In genomic region chr13:73885656-73886055, GRCm38 (mm10) we compare ENCODE assay signal across 16 mouse cellular contexts. TPM values are rescaled to one million over a fixed set of nuclear protein-coding genes. Genes with fewer than 3 reads are reported as not detected.
DNase-seq lines count a peak whose midpoint lies in the region; ATAC-seq lines count a peak whose summit lies in the region.
"Had no signal": no experiment of that assay in that cellular context is flagged by ENCODE, and none has a peak within 500 bp of the region (broad histone marks: within the 10 kb centered on the region; RNA-seq: fewer than 3 reads in every experiment).

No protein-coding gene starts in this region.

- H3K4me1 ChIP-seq in kidney, embryonic 15.5 days: peaks cover 10% of the 10 kb centered on the region
- H3K4me1 ChIP-seq: midbrain, embryonic 13.5 days; neural tube, embryonic 12.5 days had no signal

- DNase-seq in cerebellum, postnatal 10 days: peak; percentile 38 to 50
- DNase-seq in cerebellum, adult 18-20 months: no peak
- peak; percentile 52 for DNase-seq in kidney, postnatal 10 days
- peak; percentile 73 for DNase-seq in MN1 (ENCODE audit: low spot score)
- peak; percentile 32 to 47 for DNase-seq in heart, postnatal 14 days
- no peak for DNase-seq in urinary bladder, adult 18-20 months (ENCODE audit: low spot score in 2 of 2)
- no peak for DNase-seq in cerebellum, adult 11-12 months
- DNase-seq: cerebellum, adult 2 months; forebrain, postnatal 0 days had no signal

- H3K4me2 ChIP-seq in kidney, embryonic 15.5 days: no peak overlapping the region
- H3K4me2 ChIP-seq: heart, embryonic 13.5 days; midbrain, embryonic 13.5 days; neural tube, embryonic 12.5 days had no signal

- no peak overlapping the region for H3K4me3 ChIP-seq in kidney, embryonic 15.5 days (replicated peaks)
- H3K4me3 ChIP-seq: heart, embryonic 13.5 days; layer of hippocampus, adult 2 months; midbrain, embryonic 13.5 days; neural tube, embryonic 12.5 days had no signal

- no peak overlapping the region for H3K27ac ChIP-seq in kidney, embryonic 15.5 days
- H3K27ac ChIP-seq: heart, embryonic 13.5 days; hindbrain, postnatal 0 days; layer of hippocampus, adult 2 months; midbrain, embryonic 13.5 days; neural tube, embryonic 12.5 days had no signal

- 85% methylated on average over 4 of the region's 4 CpGs for WGBS in kidney, embryonic 15.5 days

- no peaks in the 10 kb centered on the region for H3K9me3 ChIP-seq in kidney, embryonic 15.5 days (replicated peaks)
- H3K9me3 ChIP-seq: heart, embryonic 13.5 days; midbrain, embryonic 13.5 days; neural tube, embryonic 12.5 days had no signal

- no peaks in the 10 kb centered on the region for H3K36me3 ChIP-seq in kidney, embryonic 15.5 days
- H3K36me3 ChIP-seq: heart, embryonic 13.5 days; midbrain, embryonic 13.5 days; neural tube, embryonic 12.5 days had no signal

- intact Hi-C loops in heart, postnatal 14 days (cut with DNase I): no loop called here

- ATAC-seq in kidney, embryonic 15.5 days (replicated peaks; ENCODE audit: low FRiP score): no peak
- ATAC-seq: forebrain, postnatal 0 days; hindbrain, postnatal 0 days; midbrain, embryonic 13.5 days had no signal

- no peaks in the 10 kb centered on the region for H3K27me3 ChIP-seq in kidney, embryonic 15.5 days
- H3K27me3 ChIP-seq: heart, embryonic 13.5 days; midbrain, embryonic 13.5 days; neural tube, embryonic 12.5 days had no signal

- H3K9ac ChIP-seq in kidney, embryonic 15.5 days: no peak overlapping the region
- H3K9ac ChIP-seq: forebrain, postnatal 0 days; heart, embryonic 13.5 days; liver, postnatal 0 days; midbrain, embryonic 13.5 days; neural tube, embryonic 12.5 days had no signal

RNA-seq across cellular contexts. Expression of gene Nkd2, which starts 38.2 kb away (rescaled TPM):
- polyA plus RNA-seq in kidney, embryonic 15.5 days (2015; fragmentation: Nextera tagmentation; extraction: Ambion mirVana): 5.6 and 6.2 TPM in 2 replicates
- total RNA-seq in heart, postnatal 14 days (2021): 1 to 10 TPM; 1.7 to 2.2 TPM

RNA-seq across cellular contexts. Expression of gene Trip13, which starts 51.9 kb away (rescaled TPM):
- 43.0 and 43.9 TPM in 2 replicates for polyA plus RNA-seq in kidney, embryonic 15.5 days (2015; fragmentation: Nextera tagmentation; extraction: Ambion mirVana)
- total RNA-seq in heart, postnatal 14 days (2021): 1 to 10 TPM in 1 of 2 experiments, under 1 TPM in 1; 0.62 to 1.4 TPM

RNA-seq across cellular contexts. Expression of gene Brd9, which starts 52.0 kb away (rescaled TPM):
- 47.8 and 48.1 TPM in 2 replicates for polyA plus RNA-seq in kidney, embryonic 15.5 days (2015; fragmentation: Nextera tagmentation; extraction: Ambion mirVana)
- total RNA-seq in heart, postnatal 14 days (2021): 10 to 100 TPM; 23.3 to 24.8 TPM

Comparison
In these comparisons a context has a peak if more than half of its experiments do, and no peak if none do; other contexts are left out.
1. DNase-seq: peak in cerebellum, postnatal 10 days (2 of 2), kidney, postnatal 10 days (single experiment), MN1 (single experiment) and heart, postnatal 14 days (2 of 2); none in cerebellum, adult 18-20 months (0 of 2), urinary bladder, adult 18-20 months (0 of 2) and cerebellum, adult 11-12 months (single experiment).